Mouse (Mus musculus) bone marrow macrophage, adult 2 months (primary cell): Measurements from ENCODE around the gene Meltf. TPM values are rescaled to one million over a fixed set of nuclear protein-coding genes. Genes with fewer than 3 reads are reported as not detected.

ENCODE experiments used
- H3K27ac ChIP-seq: 2 replicates; pipeline ENCODE4 v1.5.1; 2012; ENCODE audit warnings: low read depth, low read length; ENCODE audit not compliant: insufficient read depth
- H3K4me1 ChIP-seq: 2 replicates; pipeline ENCODE4 v1.6.1; 2012; ENCODE audit warnings: low read length; ENCODE audit not compliant: control insufficient read depth, insufficient read depth
- H3K4me3 ChIP-seq: 2 replicates; pipeline ENCODE4 v1.5.1; 2012; ENCODE audit warnings: mild to moderate bottlenecking, low read length, moderate library complexity; ENCODE audit not compliant: insufficient read depth
- CTCF ChIP-seq: IDR thresholded peaks from 2 replicates; pipeline ENCODE4 v1.5.1; 2012; ENCODE audit warnings: low read depth, mild to moderate bottlenecking, low read length, moderate library complexity
- POLR2A ChIP-seq: IDR thresholded peaks from 2 replicates; pipeline ENCODE4 v1.6.1; 2012; ENCODE audit warnings: mild to moderate bottlenecking, low read depth, low read length, borderline replicate concordance
- polyA plus RNA-seq: library from polyadenylated mRNA; stranded (reverse); fragments of >200 nt; gene quantifications from 2 replicates; pipeline ENCODE4 v1.2.4, GENCODE M21; 2012; ENCODE audit not compliant: missing spikeins, insufficient read depth, insufficient read length

Meltf gene
- polyA plus RNA-seq, 1 experiment: not detected

DNA sequence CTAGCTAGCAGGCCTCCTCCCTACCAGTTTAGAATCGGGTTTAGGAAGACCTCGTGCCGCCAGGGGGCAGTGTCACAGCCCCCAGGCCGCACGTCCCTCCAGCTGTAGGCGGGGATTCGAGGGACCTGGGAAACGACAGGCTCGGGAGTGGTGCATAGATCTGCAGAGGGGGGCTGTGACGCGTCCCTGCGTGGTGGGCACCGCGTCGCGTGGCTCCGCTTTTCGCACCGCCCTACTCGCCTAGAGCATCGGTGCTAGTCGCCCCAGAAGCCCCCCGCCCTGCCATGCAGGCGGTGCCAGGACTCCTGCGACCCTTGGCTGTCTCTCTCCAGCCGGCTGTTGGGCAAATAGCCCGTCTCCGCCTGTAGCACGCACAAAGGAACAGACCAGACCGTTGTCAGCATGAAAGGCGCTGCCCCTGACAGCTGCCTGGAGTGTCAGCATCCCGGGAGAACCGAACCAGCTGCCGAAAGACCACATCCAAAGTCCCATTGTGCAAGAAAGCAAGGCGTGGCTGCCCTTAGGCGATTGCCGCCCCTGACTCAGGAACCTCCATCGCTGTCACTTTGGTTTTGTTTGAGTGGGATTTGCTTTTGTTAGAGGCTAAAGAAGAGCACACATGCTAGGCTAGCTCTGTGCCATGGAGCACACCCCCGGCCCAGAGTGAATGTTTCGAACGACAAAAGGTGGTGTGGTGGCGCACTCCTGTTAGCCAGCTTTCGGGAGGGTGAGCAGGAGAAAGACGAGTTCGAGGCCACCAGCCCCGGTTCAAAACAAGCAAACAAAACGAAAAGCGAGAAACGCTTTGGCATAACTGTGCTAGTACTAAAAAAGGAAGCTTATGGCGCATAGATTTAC lies 54.5 kb downstream of the Meltf start:
- Histone ChIP-seq H3K4me1 (peaks cover 35% of the 10 kb centered on the region), H3K27ac (peak overlapping the region; percentile 19), H3K4me3 (peak overlapping the region; percentile 66)
- TF ChIP-seq CTCF (peak; percentile 57), POLR2A (no peak)

- peak within 1 kb of the TSS; percentile 66 for H3K4me3 ChIP-seq
- H3K4me1 ChIP-seq: peaks cover 39% of the 10 kb centered on the region
- H3K27ac ChIP-seq: peak within 1 kb of the TSS; percentile 19
- TF ChIP-seq POLR2A (no peak), CTCF (no peak)
Observed at GRCm38 (mm10) chr16:31933751-31934549, 55.3 kb downstream of the Meltf start, which contains the start of gene Pigz. TSS of gene Pigz (plus strand) at chr16:31933851.

DNA sequence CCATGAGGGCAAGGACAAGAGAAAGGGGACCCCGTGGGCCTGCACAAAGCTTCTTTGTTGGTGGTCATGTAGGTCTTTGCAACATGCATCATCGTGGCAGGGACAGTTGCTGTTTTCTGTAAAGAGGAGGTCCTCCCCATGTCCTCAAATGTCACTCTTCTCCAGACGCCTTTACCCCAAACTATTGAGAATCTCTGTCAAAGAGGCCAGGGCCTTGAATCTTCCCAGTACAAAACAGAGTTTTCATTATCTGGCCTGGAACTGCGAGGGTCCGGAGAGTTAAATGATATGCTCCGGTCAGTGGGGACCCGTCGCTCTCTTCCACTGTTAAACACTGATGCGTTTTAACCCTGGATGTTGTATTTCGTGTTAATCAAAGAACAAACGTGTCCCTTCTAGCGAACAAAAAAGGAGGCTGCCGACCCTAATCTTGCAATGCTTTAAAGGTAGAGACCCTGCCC lies 56.0 kb downstream of the Meltf start:
- H3K4me3 ChIP-seq: no peak overlapping the region
- H3K27ac ChIP-seq: no peak overlapping the region
- peaks cover 42% of the 10 kb centered on the region for H3K4me1 ChIP-seq
- TF ChIP-seq CTCF (no peak), POLR2A (no peak)

- Histone ChIP-seq H3K27ac (peak overlapping the region; percentile 18; the same call in 1 of the 2 replicates), H3K4me3 (peak overlapping the region; percentile 35), H3K4me1 (peaks cover 45% of the 10 kb centered on the region)
- TF ChIP-seq CTCF: no peak
- TF ChIP-seq POLR2A: no peak
Observed at GRCm38 (mm10) chr16:31935091-31935979, 56.7 kb downstream of the Meltf start.

- TF ChIP-seq CTCF (no peak), POLR2A (no peak)
- H3K4me1 ChIP-seq: peaks cover 45% of the 10 kb centered on the region
- no peak overlapping the region for H3K27ac ChIP-seq
- no peak overlapping the region for H3K4me3 ChIP-seq
Observed at GRCm38 (mm10) chr16:31936568-31936967, 58.0 kb downstream of the Meltf start.

DNA sequence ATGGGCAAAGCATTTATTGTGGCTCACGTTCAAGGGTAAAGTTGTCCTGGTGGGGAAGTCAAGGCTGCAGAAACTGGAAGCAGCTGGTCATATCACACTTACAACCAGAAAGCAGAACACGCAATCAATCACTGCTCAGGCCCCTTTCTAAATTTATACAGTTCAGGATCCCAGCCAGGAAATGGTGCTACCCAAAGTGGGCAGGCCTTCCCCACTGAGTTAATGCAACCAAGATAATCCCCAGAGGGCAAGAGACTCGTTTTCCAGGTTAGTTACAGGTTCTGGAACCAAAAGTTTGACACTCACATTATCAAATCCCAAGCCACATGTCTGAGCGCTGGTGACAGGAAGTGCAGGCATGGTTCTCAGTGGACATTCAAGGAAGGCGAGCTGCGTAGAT lies 60.2 kb downstream of the Meltf start:
- Histone ChIP-seq H3K27ac (peak overlapping the region; percentile 68), H3K4me1 (peaks cover 45% of the 10 kb centered on the region), H3K4me3 (no peak overlapping the region)
- TF ChIP-seq POLR2A (no peak), CTCF (no peak)

DNA sequence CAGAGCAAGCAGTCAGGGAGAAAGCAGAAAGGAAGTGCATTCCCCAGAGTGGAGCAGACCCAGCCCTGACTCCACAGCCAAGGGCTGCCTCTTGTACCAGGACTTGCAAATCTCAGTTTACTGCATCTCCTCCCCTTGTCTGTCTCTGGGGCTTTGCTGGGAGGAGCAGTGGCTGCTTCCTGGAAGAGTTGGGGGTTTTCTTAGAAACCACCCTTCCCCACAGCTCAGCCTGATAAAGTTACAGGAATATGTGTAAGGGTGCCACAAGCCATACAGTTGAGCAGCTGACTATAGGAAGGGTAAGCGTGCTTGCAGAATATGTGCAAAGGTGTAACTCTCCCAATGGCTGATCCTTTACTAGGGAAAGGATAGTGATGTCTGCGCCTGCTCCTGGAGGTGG lies 62.0 kb downstream of the Meltf start:
- Histone ChIP-seq H3K4me3 (no peak overlapping the region), H3K4me1 (peaks cover 32% of the 10 kb centered on the region), H3K27ac (no peak overlapping the region)
- TF ChIP-seq POLR2A (no peak), CTCF (no peak)

DNA sequence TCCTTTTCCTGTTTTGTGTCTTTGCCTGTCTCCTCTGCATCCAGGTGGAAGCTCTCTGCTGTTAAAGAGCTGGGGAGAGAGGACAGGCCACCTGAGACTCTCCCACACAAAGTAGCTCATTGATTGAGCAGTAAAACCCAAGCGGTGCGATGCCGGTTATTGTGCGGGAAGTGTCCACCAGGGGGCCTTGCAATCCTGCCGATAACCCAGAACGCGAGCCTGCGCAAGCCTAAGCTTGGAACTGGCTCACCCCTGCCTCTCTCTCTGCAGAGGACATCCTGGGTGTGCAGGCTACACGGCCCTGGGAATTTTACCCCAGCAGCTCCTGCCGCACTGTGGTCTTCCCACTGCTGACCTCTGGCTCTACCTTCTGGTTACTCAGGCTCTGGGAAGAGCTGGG lies 65.4 kb downstream of the Meltf start:
- H3K4me1 ChIP-seq: peaks cover 28% of the 10 kb centered on the region
- no peak overlapping the region for H3K4me3 ChIP-seq
- peak; percentile 56; the same call in 1 of the 2 replicates for TF ChIP-seq CTCF
- TF ChIP-seq POLR2A: no peak
- H3K27ac ChIP-seq: no peak overlapping the region

DNA sequence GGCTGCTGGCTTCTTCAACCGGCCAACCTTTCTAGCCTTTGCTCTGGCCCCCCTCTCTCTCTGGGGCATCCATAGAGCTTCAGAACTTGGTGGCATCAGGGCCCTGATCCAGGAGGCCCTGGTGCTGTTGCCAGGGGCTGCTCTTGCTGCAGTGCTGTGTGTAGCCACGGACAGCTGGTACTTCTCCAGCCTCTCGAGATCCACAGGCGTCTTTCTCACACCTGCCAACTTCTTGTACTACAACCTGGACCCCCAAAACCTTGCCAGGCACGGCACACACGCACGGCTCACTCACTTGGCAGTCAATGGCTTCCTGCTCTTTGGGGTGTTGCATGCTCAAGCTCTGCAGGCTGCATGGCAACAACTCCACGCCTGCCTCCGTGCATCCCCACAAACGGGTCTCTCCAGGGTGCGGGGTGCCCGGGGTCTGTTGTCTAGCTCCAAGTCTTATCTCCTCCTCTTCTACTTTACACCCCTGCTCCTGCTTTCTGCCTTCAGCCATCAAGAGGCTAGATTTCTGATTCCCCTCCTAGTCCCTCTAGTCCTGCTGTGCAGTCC lies 66.2 kb downstream of the Meltf start:
- Histone ChIP-seq H3K4me1 (peaks cover 21% of the 10 kb centered on the region), H3K27ac (no peak overlapping the region), H3K4me3 (no peak overlapping the region)
- no peak for TF ChIP-seq CTCF
- no peak for TF ChIP-seq POLR2A
